18 mouse cellular contexts compared by ENCODE assay signal in the genomic region with DNA sequence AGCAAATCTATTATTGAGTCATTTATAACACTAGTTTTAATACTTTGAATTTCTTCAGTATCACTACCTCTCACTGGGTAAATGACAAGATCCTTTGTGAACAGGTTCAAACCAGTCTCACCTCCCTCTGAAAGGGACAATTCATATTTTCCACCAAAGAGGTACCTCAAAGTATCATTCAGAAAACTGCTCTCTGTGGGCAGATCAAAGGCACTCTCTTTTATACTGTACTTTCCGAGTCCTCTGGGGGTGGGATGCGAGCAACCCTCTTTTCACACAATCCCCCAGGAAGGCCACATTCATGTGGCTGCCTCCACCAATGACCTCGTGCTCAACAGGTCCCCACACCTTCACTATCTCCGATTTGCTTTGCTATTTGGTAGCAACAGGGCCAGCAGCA. TPM values are rescaled to one million over a fixed set of nuclear protein-coding genes. Genes with fewer than 3 reads are reported as not detected.
DNase-seq lines count a peak whose midpoint lies in the region; ATAC-seq and TF ChIP-seq lines count a peak whose summit lies in the region.
"Had no signal": no experiment of that assay in that cellular context is flagged by ENCODE, and none has a peak within 500 bp of the region (broad histone marks: within the 10 kb centered on the region; RNA-seq: fewer than 3 reads in every experiment).

No protein-coding gene starts in this region.

- H3K4me1 ChIP-seq in heart, embryonic 10.5 days = peaks cover 64% of the 10 kb centered on the region
- H3K4me1 ChIP-seq in liver, embryonic 13.5 days (replicated peaks) = peaks cover 96% of the 10 kb centered on the region
- peaks cover 45% of the 10 kb centered on the region for H3K4me1 ChIP-seq in liver, postnatal 0 days (ENCODE audit: insufficient read depth)

- H3K36me3 ChIP-seq in heart, embryonic 10.5 days = peaks cover 27% of the 10 kb centered on the region
- H3K36me3 ChIP-seq in liver, embryonic 13.5 days = peaks cover 48% of the 10 kb centered on the region
- peaks cover 12% of the 10 kb centered on the region for H3K36me3 ChIP-seq in liver, postnatal 0 days (replicated peaks; ENCODE audit: insufficient read depth, low read length)

- H3K4me2 ChIP-seq in liver, embryonic 13.5 days = no peak overlapping the region
- no peak overlapping the region for H3K4me2 ChIP-seq in liver, postnatal 0 days (ENCODE audit: low read depth, low read length)
- H3K4me2 ChIP-seq: embryonic facial prominence, embryonic 13.5 days; hindbrain, embryonic 13.5 days; midbrain, embryonic 15.5 days; stomach, embryonic 15.5 days had no signal

- H3K27ac ChIP-seq in heart, embryonic 10.5 days = peak overlapping the region; percentile 82
- peak overlapping the region; percentile 99 for H3K27ac ChIP-seq in liver, embryonic 13.5 days
- no peak overlapping the region for H3K27ac ChIP-seq in liver, postnatal 0 days (ENCODE audit: low read depth)
- H3K27ac ChIP-seq: embryonic facial prominence, embryonic 13.5 days; midbrain, embryonic 15.5 days; stomach, embryonic 15.5 days had no signal

- no peak for TF ChIP-seq CTCF in liver, postnatal 0 days (IDR thresholded peaks at IDR 0.05; ENCODE audit: low read depth)

- ATAC-seq in liver, embryonic 13.5 days (ENCODE audit: low read depth) = no peak
- ATAC-seq in liver, postnatal 0 days = no peak
- peak; percentile 67 for ATAC-seq in inflammation-experienced regulatory T-cells, adult 6 months
- ATAC-seq: intestine, embryonic 16.5 days; midbrain, embryonic 15.5 days had no signal

- no peak overlapping the region for H3K9ac ChIP-seq in liver, embryonic 13.5 days
- no peak overlapping the region for H3K9ac ChIP-seq in liver, postnatal 0 days (replicated peaks)
- H3K9ac ChIP-seq: embryonic facial prominence, embryonic 13.5 days; hindbrain, embryonic 13.5 days; liver, embryonic 14.5 days; midbrain, embryonic 15.5 days; stomach, embryonic 15.5 days had no signal

- 71% methylated on average over 4 of the region's 4 CpGs for WGBS in heart, embryonic 10.5 days
- 73% methylated on average over 4 of the region's 4 CpGs for WGBS in liver, embryonic 13.5 days (ENCODE audit: insufficient replicate concordance)
- 78% methylated on average over 4 of the region's 4 CpGs for WGBS in liver, postnatal 0 days (ENCODE audit: insufficient replicate concordance)

- no peak for TF ChIP-seq EP300 in liver, postnatal 0 days (IDR thresholded peaks at IDR 0.05; ENCODE audit: low read depth)

- H3K27me3 ChIP-seq in heart, embryonic 10.5 days (ENCODE audit: insufficient read depth, poor library complexity, severe bottlenecking) = no peaks in the 10 kb centered on the region
- no peaks in the 10 kb centered on the region for H3K27me3 ChIP-seq in liver, embryonic 13.5 days
- no peaks in the 10 kb centered on the region for H3K27me3 ChIP-seq in liver, postnatal 0 days (ENCODE audit: insufficient read depth, low read length)
- H3K27me3 ChIP-seq: embryonic facial prominence, embryonic 13.5 days; hindbrain, embryonic 13.5 days; midbrain, embryonic 15.5 days; stomach, embryonic 15.5 days had no signal

- H3K9me3 ChIP-seq in heart, embryonic 10.5 days = no peaks in the 10 kb centered on the region
- no peaks in the 10 kb centered on the region for H3K9me3 ChIP-seq in liver, embryonic 13.5 days (replicated peaks)
- H3K9me3 ChIP-seq in liver, postnatal 0 days (ENCODE audit: low read length) = no peaks in the 10 kb centered on the region
- H3K9me3 ChIP-seq: embryonic facial prominence, embryonic 13.5 days; hindbrain, embryonic 13.5 days; midbrain, embryonic 15.5 days; stomach, embryonic 15.5 days had no signal

- H3K4me3 ChIP-seq in heart, embryonic 10.5 days = no peak overlapping the region
- H3K4me3 ChIP-seq in liver, embryonic 13.5 days (replicated peaks) = no peak overlapping the region
- no peak overlapping the region for H3K4me3 ChIP-seq in liver, postnatal 0 days (ENCODE audit: low read depth, low read length)
- H3K4me3 ChIP-seq: embryonic facial prominence, embryonic 13.5 days; hindbrain, embryonic 13.5 days; midbrain, embryonic 15.5 days; stomach, embryonic 15.5 days had no signal

- no peak for DNase-seq in heart, embryonic 10.5 days (ENCODE audit: low spot score)
- DNase-seq in heart, adult 18-20 months = no peak
- no peak for DNase-seq in liver, embryonic 13.5 days
- DNase-seq in liver, postnatal 0 days = no peak
- DNase-seq in CD4-positive helper T cell, adult 2 months (ENCODE audit: low read depth, low spot score) = peak; percentile 80
- no peak for DNase-seq in right cerebral cortex, postnatal 25 days
- DNase-seq in layer of hippocampus, postnatal 14 days (ENCODE audit: low spot score in 2 of 2) = no peak
- DNase-seq: cerebellum, adult 9-10 months; heart, adult 11 months; left cerebral cortex, postnatal 4 days; thymus, postnatal 25 days had no signal

RNA-seq across cellular contexts. Expression of a gene that starts 16.9 kb away (rescaled TPM):
- polyA plus RNA-seq in heart, embryonic 10.5 days (2016; fragmentation: Nextera tagmentation; extraction: Ambion mirVana) = 122 and 123 TPM in 2 replicates
- 10 to 100 TPM; 32.3 to 35.1 TPM for total RNA-seq in heart, adult 18-20 months (2021)
- polyA plus RNA-seq in liver, embryonic 13.5 days (2015; fragmentation: Nextera tagmentation; extraction: Ambion mirVana) = 97.4 and 102 TPM in 2 replicates
- 47.6 and 49.2 TPM in 2 replicates for polyA plus RNA-seq in liver, postnatal 0 days (2015; fragmentation: Nextera tagmentation; extraction: Ambion mirVana)
- polyA plus RNA-seq in inflammation-experienced regulatory T-cells, adult 6 months (2017; shearing (Covaris generic)) = 100 to 1,000 TPM in 1 of 3 experiments, 10 to 100 TPM in 2; 87.0 to 103 (median 99.4) TPM
- 10 to 100 TPM; 16.7 to 17.8 TPM for total RNA-seq in layer of hippocampus, postnatal 14 days (2021)

RNA-seq across cellular contexts. Expression of a gene that starts 30.1 kb away (rescaled TPM):
- polyA plus RNA-seq in heart, embryonic 10.5 days (2016; fragmentation: Nextera tagmentation; extraction: Ambion mirVana) = 10.8 and 11.6 TPM in 2 replicates
- total RNA-seq in heart, adult 18-20 months (2021) = 1 to 10 TPM; 3.6 to 5.2 TPM
- 8.6 and 9.1 TPM in 2 replicates for polyA plus RNA-seq in liver, embryonic 13.5 days (2015; fragmentation: Nextera tagmentation; extraction: Ambion mirVana)
- 2.1 and 2.8 TPM in 2 replicates for polyA plus RNA-seq in liver, postnatal 0 days (2015; fragmentation: Nextera tagmentation; extraction: Ambion mirVana)
- polyA plus RNA-seq in inflammation-experienced regulatory T-cells, adult 6 months (2017; shearing (Covaris generic)) = 1 to 10 TPM; 2.4 to 7.3 (median 4.5) TPM
- total RNA-seq in layer of hippocampus, postnatal 14 days (2021) = 1 to 10 TPM; 3.4 to 4.7 TPM
